Mouse (Mus musculus): ENCODE measurements around the gene Gpatch3. TPM values are rescaled to one million over a fixed set of nuclear protein-coding genes. Genes with fewer than 3 reads are reported as not detected.

Gpatch3 gene
- polyA plus RNA-seq, 1 experiment from 2014 or later = 10.3 TPM

Small RNAs within 50 kb of the gene (microRNA-seq; reads per million reads assigned to microRNA genes)
- gene Gm23158 = not detected

Other genes with a start within 250 kb of the Gpatch3 start
- 17.4 TPM in 2 replicates for gene Wdtc1, start 221.3 kb upstream of the Gpatch3 start, polyA plus RNA-seq (2014; fragmentation: Nextera tagmentation; extraction: Ambion mirVana)
- gene Slc9a1, start 205.0 kb upstream of the Gpatch3 start, polyA plus RNA-seq (2014; fragmentation: Nextera tagmentation; extraction: Ambion mirVana) = 8.0 and 8.5 TPM in 2 replicates
- 0.51 and 0.71 TPM in 2 replicates for gene Tent5b, start 94.6 kb upstream of the Gpatch3 start, polyA plus RNA-seq (2014; fragmentation: Nextera tagmentation; extraction: Ambion mirVana)
- 1.5 and 1.9 TPM in 2 replicates for gene Trnp1, start 76.2 kb upstream of the Gpatch3 start, polyA plus RNA-seq (2014; fragmentation: Nextera tagmentation; extraction: Ambion mirVana)
- 3.8 and 5.8 TPM in 2 replicates for gene Kdf1, start 55.8 kb upstream of the Gpatch3 start, polyA plus RNA-seq (2014; fragmentation: Nextera tagmentation; extraction: Ambion mirVana)
- 354 and 372 TPM in 2 replicates for gene Nudc, start 28.7 kb upstream of the Gpatch3 start, polyA plus RNA-seq (2014; fragmentation: Nextera tagmentation; extraction: Ambion mirVana)
- gene Nr0b2, start 21.4 kb upstream of the Gpatch3 start, polyA plus RNA-seq (2014; fragmentation: Nextera tagmentation; extraction: Ambion mirVana) = not detected in 2 replicates
- 26.6 and 27.2 TPM in 2 replicates for gene Gpn2, start 9.6 kb downstream of the Gpatch3 start, polyA plus RNA-seq (2014; fragmentation: Nextera tagmentation; extraction: Ambion mirVana)
- gene Sfn, start 27.4 kb downstream of the Gpatch3 start, polyA plus RNA-seq (2014; fragmentation: Nextera tagmentation; extraction: Ambion mirVana) = 34.9 and 45.1 TPM in 2 replicates
- gene Zdhhc18, start 75.4 kb downstream of the Gpatch3 start, polyA plus RNA-seq (2014; fragmentation: Nextera tagmentation; extraction: Ambion mirVana) = 2.7 and 4.9 TPM in 2 replicates
- gene Pigv, start 97.9 kb downstream of the Gpatch3 start, polyA plus RNA-seq (2014; fragmentation: Nextera tagmentation; extraction: Ambion mirVana) = 13.2 and 16.8 TPM in 2 replicates
- 46.2 and 50.3 TPM in 2 replicates for gene Arid1a, start 182.0 kb downstream of the Gpatch3 start, polyA plus RNA-seq (2014; fragmentation: Nextera tagmentation; extraction: Ambion mirVana)

All from limb, embryonic 11.5 days (tissue).